Mouse (Mus musculus): ENCODE measurements around the gene Lpcat2b. TPM values are rescaled to one million over a fixed set of nuclear protein-coding genes. Genes with fewer than 3 reads are reported as not detected.

Gene Lpcat2b
- polyA plus RNA-seq, 1 experiment from 2014 or later = not detected

- Histone ChIP-seq H3K4me3 (ENCODE audit: low read depth, low read length) (no peak overlapping the region), H3K4me2 (no peak overlapping the region), H3K9ac (no peak overlapping the region), H3K9me3 (ENCODE audit: low read depth, low read length) (no peaks in the 10 kb centered on the region), H3K27ac (ENCODE audit: low read depth) (no peak overlapping the region), H3K36me3 (ENCODE audit: insufficient read depth) (peaks cover 5% of the 10 kb centered on the region), H3K4me1 (ENCODE audit: insufficient read depth) (no peaks in the 10 kb centered on the region), H3K27me3 (ENCODE audit: insufficient read depth, low read length) (no peaks in the 10 kb centered on the region)
- 66% methylated on average over 10 of the region's 10 CpGs for WGBS
- ATAC-seq (ENCODE audit: insufficient read depth) = no peak
- DNase-seq = no peak
- TF ChIP-seq CTCF (IDR thresholded peaks at IDR 0.05; ENCODE audit: low read depth) = no peak
These were observed 39.4 kb downstream of the Lpcat2b start for GRCm38 (mm10) chr5:107470600-107471329.

GRCm38 (mm10) chr5:107480194-107480593 is 48.8 kb downstream of the Lpcat2b start:
- WGBS = 83% methylated on average over 2 of the region's 2 CpGs
- H3K36me3 ChIP-seq (ENCODE audit: insufficient read depth) = no peaks in the 10 kb centered on the region
- no peak for ATAC-seq (ENCODE audit: insufficient read depth)
- no peaks in the 10 kb centered on the region for H3K4me1 ChIP-seq (ENCODE audit: insufficient read depth)
- no peak overlapping the region for H3K4me3 ChIP-seq (ENCODE audit: low read depth, low read length)
- no peak overlapping the region for H3K4me2 ChIP-seq
- no peaks in the 10 kb centered on the region for H3K27me3 ChIP-seq (ENCODE audit: insufficient read depth, low read length)
- no peak for DNase-seq
- H3K27ac ChIP-seq (ENCODE audit: low read depth) = no peak overlapping the region
- H3K9me3 ChIP-seq (ENCODE audit: low read depth, low read length) = no peaks in the 10 kb centered on the region
- TF ChIP-seq CTCF (IDR thresholded peaks at IDR 0.05; ENCODE audit: low read depth) = no peak
- no peak overlapping the region for H3K9ac ChIP-seq

Other genes with a start within 250 kb of the Lpcat2b start
- gene Tgfbr3, start 141.9 kb upstream of the Lpcat2b start, polyA plus RNA-seq (2014; fragmentation: Nextera tagmentation; extraction: Ambion mirVana) = 23.8 and 23.9 TPM in 2 replicates
- gene Brdt, start 100.4 kb upstream of the Lpcat2b start, polyA plus RNA-seq (2014; fragmentation: Nextera tagmentation; extraction: Ambion mirVana) = 1.4 and 1.5 TPM in 2 replicates
- gene Ephx4, start 28.8 kb upstream of the Lpcat2b start, polyA plus RNA-seq (2014; fragmentation: Nextera tagmentation; extraction: Ambion mirVana) = 1.6 and 2.2 TPM in 2 replicates
- gene Btbd8, start 6.4 kb downstream of the Lpcat2b start, polyA plus RNA-seq (2014; fragmentation: Nextera tagmentation; extraction: Ambion mirVana) = 4.3 and 5.9 TPM in 2 replicates
- gene Gm42669, start 76.1 kb downstream of the Lpcat2b start, polyA plus RNA-seq (2014; fragmentation: Nextera tagmentation; extraction: Ambion mirVana) = 0.41 and 0.43 TPM in 2 replicates
- gene 1700028K03Rik, start 103.2 kb downstream of the Lpcat2b start, polyA plus RNA-seq (2014; fragmentation: Nextera tagmentation; extraction: Ambion mirVana) = 0.04 and 0.09 TPM in 2 replicates
- 17.5 and 17.8 TPM in 2 replicates for gene Rpap2, start 165.8 kb downstream of the Lpcat2b start, polyA plus RNA-seq (2014; fragmentation: Nextera tagmentation; extraction: Ambion mirVana)
- gene Glmn, start 166.3 kb downstream of the Lpcat2b start, polyA plus RNA-seq (2014; fragmentation: Nextera tagmentation; extraction: Ambion mirVana) = 27.2 and 27.5 TPM in 2 replicates

All from lung, embryonic 14.5 days (tissue).